Mouse (Mus musculus) gastrocnemius, postnatal 14 days (tissue): ENCODE measurements at regions not wholly inside any gene's neighbourhood (a gene's known extent, or its start where the extent isn't known, plus 50 kb on each side); places are given as distances from the start of the nearest gene placed in this dataset.

Experiments used
- DNase-seq: peaks from one replicate; pipeline ENCODE4 v3.0.0; 2021; ENCODE audit warnings: mixed read lengths
- intact Hi-C: fragments of 180-260 bp; cut with DNase I; formaldehyde crosslinking; loops from one replicate; pipeline ENCODE4 v1.15.1; 2025; ENCODE audit warnings: low total_unique reads

GRCm38 (mm10) chr19:28134806-28135205, 123.8 kb upstream of the Rfx3 start:
- intact Hi-C loops, result no loop called here
- no peak for DNase-seq

- intact Hi-C loops, result no loop called here
Observed at GRCm38 (mm10) chr19:28111263-28112180, 100.6 kb upstream of the Rfx3 start.

GRCm38 (mm10) chr19:28095620-28096019, 84.7 kb upstream of the Rfx3 start:
- intact Hi-C loops, result no loop called here
- DNase-seq, result no peak

More at GRCm38 (mm10) chr19:28111263-28112180, 100.6 kb upstream of the Rfx3 start:
- no peak for DNase-seq

GRCm38 (mm10) chr19:28092252-28092651, 81.3 kb upstream of the Rfx3 start:
- intact Hi-C loops, result no loop called here
- no peak for DNase-seq

- no peak for DNase-seq
- intact Hi-C loops, result no loop called here
Observed at GRCm38 (mm10) chr19:28087607-28088546, 76.9 kb upstream of the Rfx3 start.

- intact Hi-C loops, result no loop called here
- DNase-seq, result no peak
Observed at GRCm38 (mm10) chr19:28070386-28070785, 59.4 kb upstream of the Rfx3 start.
